ENCODE assay signal across 10 mouse cellular contexts in the genomic region with DNA sequence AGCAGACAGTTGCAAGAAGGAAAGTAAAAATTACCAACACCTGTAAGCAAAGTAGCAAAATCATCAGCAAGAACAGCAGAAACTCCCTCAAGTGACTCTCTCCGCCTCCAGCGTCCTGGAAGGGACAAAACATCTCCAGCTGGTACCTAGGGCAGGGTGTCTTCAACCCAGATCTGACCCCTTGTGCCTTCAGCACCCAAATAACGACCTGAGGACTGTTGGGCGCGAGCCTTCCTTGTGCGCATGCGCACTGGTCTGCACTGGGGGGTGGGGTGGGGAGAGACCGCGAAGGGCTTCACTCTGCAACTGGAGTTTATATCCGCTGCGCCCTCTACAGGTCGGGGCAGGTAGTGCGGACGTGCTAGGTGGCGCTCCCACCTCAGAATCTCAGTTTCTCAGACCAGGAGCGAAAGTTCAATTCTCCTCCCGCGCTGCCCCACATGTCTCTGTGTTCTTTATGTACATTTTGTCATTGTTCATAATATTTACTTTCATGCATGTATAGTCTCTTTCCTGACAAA. TPM values are rescaled to one million over a fixed set of nuclear protein-coding genes. Genes with fewer than 3 reads are reported as not detected.
DNase-seq lines count a peak whose midpoint lies in the region; ATAC-seq and TF ChIP-seq lines count a peak whose summit lies in the region.
"Had no signal": no experiment of that assay in that cellular context is flagged by ENCODE, and none has a peak within 500 bp of the region (broad histone marks: within the 10 kb centered on the region; RNA-seq: fewer than 3 reads in every experiment).

No protein-coding gene starts in this region.

- no peak overlapping the region for H3K4me3 ChIP-seq in forebrain, embryonic 11.5 days (ENCODE audit: low read depth, low read length)
- H3K4me3 ChIP-seq in forebrain, embryonic 10.5 days: no peak overlapping the region
- H3K4me3 ChIP-seq in bone marrow, adult 2 months (replicated peaks; ENCODE audit: control insufficient read depth, low read depth, low read length): no peak overlapping the region
- no peak overlapping the region for H3K4me3 ChIP-seq in midbrain, embryonic 11.5 days (ENCODE audit: low read depth, low read length)
- H3K4me3 ChIP-seq: myocyte had no signal

- H3K27me3 ChIP-seq in forebrain, embryonic 11.5 days (ENCODE audit: control insufficient read depth, insufficient read depth, low read length): no peaks in the 10 kb centered on the region
- H3K27me3 ChIP-seq in forebrain, embryonic 10.5 days (ENCODE audit: poor library complexity, severe bottlenecking): no peaks in the 10 kb centered on the region
- H3K27me3 ChIP-seq in midbrain, embryonic 11.5 days (ENCODE audit: control insufficient read depth, insufficient read depth, low read length): no peaks in the 10 kb centered on the region

- H3K27ac ChIP-seq in forebrain, embryonic 11.5 days (ENCODE audit: low read depth, low read length): no peak overlapping the region
- no peak overlapping the region for H3K27ac ChIP-seq in forebrain, embryonic 10.5 days
- no peak overlapping the region for H3K27ac ChIP-seq in bone marrow, adult 2 months (ENCODE audit: control insufficient read depth, insufficient read depth, low read depth, low read length, poor library complexity)
- no peak overlapping the region for H3K27ac ChIP-seq in midbrain, embryonic 11.5 days (ENCODE audit: low read depth, low read length)

- no peak overlapping the region for H3K4me2 ChIP-seq in forebrain, embryonic 11.5 days (ENCODE audit: low read depth, low read length, severe bottlenecking)
- H3K4me2 ChIP-seq in midbrain, embryonic 11.5 days: no peak overlapping the region

- peak; percentile 51 for DNase-seq in forebrain, embryonic 11.5 days (ENCODE audit: low spot score)
- DNase-seq in forebrain, embryonic 10.5 days (ENCODE audit: extremely low spot score, low spot score): no peak
- DNase-seq in 416B (ENCODE audit: low read depth): peak; percentile 22
- peak; percentile 29 to 36 for DNase-seq in lung, postnatal 4 days
- DNase-seq in midbrain, embryonic 11.5 days (ENCODE audit: low spot score, missing footprints): no peak
- no peak for DNase-seq in urinary bladder, postnatal 25 days (ENCODE audit: low spot score)
- DNase-seq in kidney, postnatal 10 days: no peak

- no peaks in the 10 kb centered on the region for H3K4me1 ChIP-seq in forebrain, embryonic 11.5 days (replicated peaks; ENCODE audit: control insufficient read depth, insufficient read depth, low read length)
- H3K4me1 ChIP-seq in forebrain, embryonic 10.5 days: peaks cover 9% of the 10 kb centered on the region
- no peaks in the 10 kb centered on the region for H3K4me1 ChIP-seq in bone marrow, adult 2 months (ENCODE audit: control insufficient read depth, insufficient read depth, low read length)
- no peaks in the 10 kb centered on the region for H3K4me1 ChIP-seq in midbrain, embryonic 11.5 days (ENCODE audit: control insufficient read depth, insufficient read depth, low read length)

- WGBS in forebrain, embryonic 11.5 days: 76% methylated on average over 18 of the region's 18 CpGs
- 73% methylated on average over 18 of the region's 18 CpGs for WGBS in forebrain, embryonic 10.5 days
- 81% methylated on average over 18 of the region's 18 CpGs for WGBS in bone marrow, adult 2 months
- 75% methylated on average over 18 of the region's 18 CpGs for WGBS in midbrain, embryonic 11.5 days

- H3K36me3 ChIP-seq in forebrain, embryonic 11.5 days (ENCODE audit: control insufficient read depth, insufficient read depth, low read length): no peaks in the 10 kb centered on the region
- H3K36me3 ChIP-seq in forebrain, embryonic 10.5 days (replicated peaks): no peaks in the 10 kb centered on the region
- H3K36me3 ChIP-seq in midbrain, embryonic 11.5 days (ENCODE audit: control insufficient read depth, insufficient read depth, low read length): no peaks in the 10 kb centered on the region

- TF ChIP-seq CTCF in bone marrow, adult 2 months (IDR thresholded peaks at IDR 0.05; ENCODE audit: control insufficient read depth, insufficient read depth, low read length): peak; percentile 68

- no peak for TF ChIP-seq POLR2A in bone marrow, adult 2 months (IDR thresholded peaks at IDR 0.05; ENCODE audit: borderline replicate concordance, control insufficient read depth, low read depth, low read length)

- H3K9ac ChIP-seq in forebrain, embryonic 11.5 days (ENCODE audit: low read length): no peak overlapping the region
- H3K9ac ChIP-seq in midbrain, embryonic 11.5 days (ENCODE audit: low read length): no peak overlapping the region

- no peaks in the 10 kb centered on the region for H3K9me3 ChIP-seq in forebrain, embryonic 11.5 days (ENCODE audit: control insufficient read depth, low read length)
- no peaks in the 10 kb centered on the region; the same call in 1 of the 2 replicates for H3K9me3 ChIP-seq in forebrain, embryonic 10.5 days
- H3K9me3 ChIP-seq in midbrain, embryonic 11.5 days (ENCODE audit: control insufficient read depth, low read length): no peaks in the 10 kb centered on the region; the same call in 1 of the 2 replicates

- ATAC-seq in forebrain, embryonic 11.5 days (replicated peaks; ENCODE audit: low FRiP score): no peak
- no peak for ATAC-seq in midbrain, embryonic 11.5 days (ENCODE audit: low FRiP score)

RNA-seq across cellular contexts. Expression of a gene that starts 12.5 kb away (rescaled TPM):
- polyA plus RNA-seq in forebrain, embryonic 11.5 days (2014; fragmentation: Nextera tagmentation; extraction: Ambion mirVana): not detected in 2 replicates
- not detected in 2 replicates for polyA plus RNA-seq in forebrain, embryonic 10.5 days (2016; fragmentation: Nextera tagmentation; extraction: Ambion mirVana)
- polyA plus RNA-seq in bone marrow, adult 2 months (2011; ENCODE audit: insufficient read depth, insufficient read length, low replicate concordance, missing spikeins): not detected in 2 replicates
- polyA plus RNA-seq in midbrain, embryonic 11.5 days (2014; fragmentation: Nextera tagmentation; extraction: Ambion mirVana): not detected in 2 replicates
- polyA plus RNA-seq: large intestine, adult 2 months; myocyte had no signal

RNA-seq across cellular contexts. Expression of a gene that starts 25.0 kb away (rescaled TPM):
- 61.0 and 68.3 TPM in 2 replicates for polyA plus RNA-seq in forebrain, embryonic 11.5 days (2014; fragmentation: Nextera tagmentation; extraction: Ambion mirVana)
- polyA plus RNA-seq in forebrain, embryonic 10.5 days (2016; fragmentation: Nextera tagmentation; extraction: Ambion mirVana): 30.7 and 36.5 TPM in 2 replicates
- 87.6 and 91.8 TPM in 2 replicates for polyA plus RNA-seq in bone marrow, adult 2 months (2011; ENCODE audit: insufficient read depth, insufficient read length, low replicate concordance, missing spikeins)
- polyA plus RNA-seq in midbrain, embryonic 11.5 days (2014; fragmentation: Nextera tagmentation; extraction: Ambion mirVana): 57.8 and 64.5 TPM in 2 replicates

RNA-seq across cellular contexts. Expression of a gene that starts 42.0 kb away (rescaled TPM):
- 45.0 and 56.1 TPM in 2 replicates for polyA plus RNA-seq in forebrain, embryonic 11.5 days (2014; fragmentation: Nextera tagmentation; extraction: Ambion mirVana)
- polyA plus RNA-seq in forebrain, embryonic 10.5 days (2016; fragmentation: Nextera tagmentation; extraction: Ambion mirVana): 34.6 and 34.9 TPM in 2 replicates
- polyA plus RNA-seq in bone marrow, adult 2 months (2011; ENCODE audit: insufficient read depth, insufficient read length, low replicate concordance, missing spikeins): 36.6 and 50.6 TPM in 2 replicates
- polyA plus RNA-seq in midbrain, embryonic 11.5 days (2014; fragmentation: Nextera tagmentation; extraction: Ambion mirVana): 40.3 and 42.6 TPM in 2 replicates

Comparison
In these comparisons a context has a peak if more than half of its experiments do, and no peak if none do; other contexts are left out.
1. DNase-seq: peak in forebrain, embryonic 11.5 days (single experiment), 416B (single experiment) and lung, postnatal 4 days (2 of 2); none in forebrain, embryonic 10.5 days (single experiment), midbrain, embryonic 11.5 days (single experiment), urinary bladder, postnatal 25 days (single experiment) and kidney, postnatal 10 days (single experiment).